Mouse (Mus musculus) bone marrow, adult 2 months (tissue): ENCODE results near the gene Gpkow.

Source experiments
- CTCF ChIP-seq: fragments of 200-500 bp; IDR thresholded peaks from 2 replicates; pipeline ENCODE4 v1.5.1; 2011; ENCODE audit warnings: low read length, control low read depth; ENCODE audit not compliant: control insufficient read depth, insufficient read depth
- POLR2A ChIP-seq: fragments of 200-500 bp; IDR thresholded peaks from 2 replicates; pipeline ENCODE4 v1.6.1; 2011; ENCODE audit warnings: low read depth, mild to moderate bottlenecking, control low read depth, low read length, borderline replicate concordance; ENCODE audit not compliant: control insufficient read depth

DNA sequence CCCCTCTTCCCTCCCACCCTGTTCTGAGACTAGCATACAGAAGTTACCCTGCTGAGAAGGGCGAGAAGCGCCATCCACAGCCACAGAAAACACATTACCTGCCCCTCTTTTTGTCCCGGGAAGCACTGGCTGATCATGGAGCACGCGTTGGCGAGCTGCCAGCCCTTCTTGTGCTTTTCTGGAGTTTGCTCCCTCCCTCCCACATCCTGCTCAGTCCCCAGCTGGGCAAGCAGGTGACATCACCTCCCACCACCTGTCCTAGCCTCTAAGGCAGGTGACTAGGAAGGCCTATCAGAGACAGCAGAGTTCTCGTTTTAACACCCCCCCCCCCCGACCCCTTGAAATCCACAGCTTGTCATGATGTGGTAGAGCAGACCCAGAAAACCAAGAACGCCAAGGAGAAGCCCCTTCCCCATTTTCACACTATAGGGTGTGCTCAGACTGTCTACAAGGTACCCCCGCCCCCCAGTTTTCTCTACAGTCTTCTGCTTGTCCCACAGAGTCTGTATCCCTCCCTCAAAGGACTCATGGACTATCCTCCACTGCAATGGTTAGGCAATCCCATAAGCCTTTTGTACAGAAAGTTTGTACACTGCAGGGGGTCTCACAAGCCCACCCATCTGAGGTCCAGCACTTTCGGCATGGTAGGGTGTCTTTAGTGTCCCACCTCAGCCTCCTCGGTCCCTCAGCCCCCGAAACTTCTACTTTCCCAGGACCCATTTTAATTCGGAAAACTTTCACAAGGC, 42.6 kb downstream of the Gpkow start:
- TF ChIP-seq POLR2A = no peak
- TF ChIP-seq CTCF = no peak
